Mouse (Mus musculus) Muller cell, postnatal 12 days (primary cell): ENCODE measurements at regions not wholly inside any gene's neighbourhood (a gene's known extent, or its start where the extent isn't known, plus 50 kb on each side); places are given as distances from the start of the nearest gene placed in this dataset.

Source experiments
- DNase-seq: peaks from one replicate; pipeline ENCODE4 v3.0.0-alpha.2; 2015; ENCODE audit errors: inconsistent ontology term

- peak; percentile 69 for DNase-seq
Measured at GRCm38 (mm10) chr6:51208660-51209396, 223.6 kb upstream of the Nfe2l3 start.

- peak; percentile 54 for DNase-seq
Measured at GRCm38 (mm10) chr6:51211418-51211817, 221.1 kb upstream of the Nfe2l3 start.

- DNase-seq = no peak
Measured at GRCm38 (mm10) chr6:51212216-51212615, 220.3 kb upstream of the Nfe2l3 start.

GRCm38 (mm10) chr6:51215371-51215770 lies 217.1 kb upstream of the Nfe2l3 start:
- no peak for DNase-seq

- DNase-seq = peak; percentile 50
Measured at GRCm38 (mm10) chr6:51216472-51216871, 216.0 kb upstream of the Nfe2l3 start.

- DNase-seq = no peak
Measured at GRCm38 (mm10) chr6:51219691-51220090, 212.8 kb upstream of the Nfe2l3 start.

- no peak for DNase-seq
Measured at GRCm38 (mm10) chr6:51220778-51221177, 211.7 kb upstream of the Nfe2l3 start.

GRCm38 (mm10) chr6:51236077-51236740 lies 196.3 kb upstream of the Nfe2l3 start:
- no peak for DNase-seq

GRCm38 (mm10) chr6:51240039-51240438 lies 192.4 kb upstream of the Nfe2l3 start:
- no peak for DNase-seq

- DNase-seq = no peak
Measured at GRCm38 (mm10) chr6:51250233-51250632, 182.2 kb upstream of the Nfe2l3 start.

GRCm38 (mm10) chr6:51251432-51251831 lies 181.0 kb upstream of the Nfe2l3 start:
- no peak for DNase-seq

- DNase-seq = no peak
Measured at GRCm38 (mm10) chr6:51252721-51253120, 179.7 kb upstream of the Nfe2l3 start.

GRCm38 (mm10) chr6:51256631-51257030 lies 175.8 kb upstream of the Nfe2l3 start:
- no peak for DNase-seq

GRCm38 (mm10) chr6:51257524-51257923 lies 174.9 kb upstream of the Nfe2l3 start:
- DNase-seq = no peak

- DNase-seq = no peak
Measured at GRCm38 (mm10) chr6:51258304-51258703, 174.2 kb upstream of the Nfe2l3 start.

GRCm38 (mm10) chr6:51263595-51263994 lies 168.9 kb upstream of the Nfe2l3 start:
- no peak for DNase-seq

- DNase-seq = no peak
Measured at GRCm38 (mm10) chr6:51265329-51265728, 167.1 kb upstream of the Nfe2l3 start.

- no peak for DNase-seq
Measured at GRCm38 (mm10) chr6:51266721-51267120, 165.7 kb upstream of the Nfe2l3 start.

GRCm38 (mm10) chr6:51267888-51268287 lies 164.6 kb upstream of the Nfe2l3 start:
- DNase-seq = no peak

- DNase-seq = no peak
Measured at GRCm38 (mm10) chr6:51268931-51269330, 163.5 kb upstream of the Nfe2l3 start.

GRCm38 (mm10) chr6:51269617-51270016 lies 162.9 kb upstream of the Nfe2l3 start:
- DNase-seq = peak; percentile 0

GRCm38 (mm10) chr6:51270216-51271127 lies 162.0 kb upstream of the Nfe2l3 start:
- DNase-seq = peak; percentile 91
